37 mouse cellular contexts compared by ENCODE assay signal in the genomic region with DNA sequence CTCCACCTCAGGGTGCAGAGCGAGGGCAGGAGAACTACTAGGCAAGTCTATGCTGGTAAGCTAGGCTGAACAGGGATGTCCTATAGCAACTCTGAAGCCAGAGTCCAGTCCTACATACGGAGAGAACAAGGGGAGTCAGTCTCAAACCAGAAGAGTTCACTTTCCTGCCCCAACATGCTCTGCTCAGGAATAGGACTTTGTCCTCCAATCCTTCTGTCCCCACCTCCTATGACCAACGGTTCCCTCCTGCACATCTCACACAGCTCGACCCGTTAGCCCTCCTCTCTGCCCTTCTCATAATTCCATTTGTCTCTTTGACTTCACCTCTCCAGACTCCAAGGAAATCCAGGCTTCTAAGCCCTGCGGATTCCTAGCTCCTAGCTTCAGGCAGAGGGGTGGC. TPM values are rescaled to one million over a fixed set of nuclear protein-coding genes. Genes with fewer than 3 reads are reported as not detected.
"Had no signal": no experiment of that assay in that cellular context is flagged by ENCODE, and none has a peak within 500 bp of the region (broad histone marks: within the 10 kb centered on the region; RNA-seq: fewer than 3 reads in every experiment).

No protein-coding gene starts in this region.

- H3K36me3 ChIP-seq: heart, embryonic 10.5 days; heart, embryonic 12.5 days; heart, embryonic 13.5 days; heart, embryonic 15.5 days; hindbrain, embryonic 10.5 days; hindbrain, embryonic 12.5 days; hindbrain, embryonic 13.5 days; hindbrain, embryonic 15.5 days; intestine, embryonic 15.5 days; kidney, embryonic 15.5 days had no signal

- H3K4me3 ChIP-seq: heart, adult 2 months; heart, embryonic 10.5 days; heart, embryonic 12.5 days; heart, embryonic 13.5 days; heart, embryonic 15.5 days; hindbrain, embryonic 10.5 days; hindbrain, embryonic 12.5 days; hindbrain, embryonic 13.5 days; hindbrain, embryonic 15.5 days; intestine, embryonic 15.5 days; kidney, embryonic 15.5 days; layer of hippocampus, adult 2 months; left cerebral cortex, adult 2 months had no signal

- H3K27me3 ChIP-seq: hindbrain, embryonic 15.5 days; intestine, embryonic 15.5 days; kidney, embryonic 15.5 days had no signal

- DNase-seq: heart, adult 2 months; heart, postnatal 10 days; heart, postnatal 14 days; heart, postnatal 36 days; heart, postnatal 4 days; kidney, adult 18-20 months; kidney, adult 8-10 months; kidney, postnatal 4 days; layer of hippocampus, adult 9-11 months; layer of hippocampus, postnatal 36 days had no signal

- H3K9me3 ChIP-seq: heart, embryonic 10.5 days; heart, embryonic 12.5 days; heart, embryonic 13.5 days; heart, embryonic 15.5 days; hindbrain, embryonic 10.5 days; hindbrain, embryonic 12.5 days; hindbrain, embryonic 13.5 days; hindbrain, embryonic 15.5 days; intestine, embryonic 15.5 days; kidney, embryonic 15.5 days had no signal

- H3K27ac ChIP-seq: heart, adult 2 months; heart, embryonic 10.5 days; heart, embryonic 13.5 days; heart, embryonic 15.5 days; hindbrain, embryonic 10.5 days; hindbrain, embryonic 12.5 days; hindbrain, embryonic 13.5 days; hindbrain, embryonic 14.5 days; hindbrain, embryonic 15.5 days; hindbrain, postnatal 0 days; intestine, embryonic 15.5 days; kidney, embryonic 15.5 days; kidney, postnatal 0 days; layer of hippocampus, adult 2 months; left cerebral cortex, adult 2 months had no signal

RNA-seq across cellular contexts. Expression of a gene that starts 3.4 kb away (rescaled TPM):
- polyA plus RNA-seq: heart, embryonic 10.5 days; heart, embryonic 11.5 days; heart, embryonic 12.5 days; heart, embryonic 14.5 days; hindbrain, embryonic 10.5 days; hindbrain, embryonic 11.5 days had no signal

RNA-seq across cellular contexts. Expression of a gene that starts 7.4 kb away (rescaled TPM):
- polyA plus RNA-seq: heart, embryonic 10.5 days; heart, embryonic 11.5 days; heart, embryonic 12.5 days; heart, embryonic 13.5 days; heart, embryonic 14.5 days; heart, postnatal 0 days; hindbrain, embryonic 10.5 days; hindbrain, embryonic 11.5 days; hindbrain, embryonic 12.5 days; hindbrain, embryonic 13.5 days; hindbrain, embryonic 14.5 days; hindbrain, embryonic 15.5 days; hindbrain, embryonic 16.5 days; inflammation-experienced regulatory T-cells, adult 6 months; intestine, embryonic 14.5 days; intestine, embryonic 15.5 days; intestine, embryonic 16.5 days; intestine, postnatal 0 days; kidney, embryonic 14.5 days; kidney, embryonic 15.5 days; kidney, embryonic 16.5 days; kidney, postnatal 0 days; large intestine, adult 2 months had no signal

RNA-seq across cellular contexts. Expression of a gene that starts 40.5 kb away (rescaled TPM):
- polyA plus RNA-seq: inflammation-experienced regulatory T-cells, adult 6 months had no signal
